Mouse (Mus musculus) embryonic facial prominence, embryonic 13.5 days (tissue): ENCODE measurements around the gene Adh7. TPM values are rescaled to one million over a fixed set of nuclear protein-coding genes. Genes with fewer than 3 reads are reported as not detected.

Experiments
- ATAC-seq: fragments of 200-750 bp; cut with Nextera tagmentation; 2 replicates; pipeline ENCODE4 v1.8.0; 2017; ENCODE audit warnings: low read depth; ENCODE audit not compliant: insufficient number of reproducible peaks, insufficient read depth, low FRiP score, low TSS enrichment
- H3K27ac ChIP-seq: fragments of 300-500 bp; sonication (generic); 2 replicates; pipeline ENCODE4 v1.5.1; 2015; ENCODE audit warnings: moderate library complexity, mild to moderate bottlenecking, inconsistent platforms
- H3K27me3 ChIP-seq: fragments of 300-500 bp; sonication (generic); 2 replicates; pipeline ENCODE4 v1.6.1; 2015; ENCODE audit warnings: mild to moderate bottlenecking, inconsistent platforms
- H3K36me3 ChIP-seq: fragments of 300-500 bp; sonication (generic); 2 replicates; pipeline ENCODE4 v1.6.1; 2015; ENCODE audit warnings: mild to moderate bottlenecking, inconsistent platforms
- H3K4me1 ChIP-seq: fragments of 300-500 bp; sonication (generic); 2 replicates; pipeline ENCODE4 v1.6.1; 2015; ENCODE audit warnings: inconsistent platforms
- H3K4me2 ChIP-seq: fragments of 300-500 bp; sonication (generic); 2 replicates; pipeline ENCODE4 v1.6.1; 2015; ENCODE audit warnings: moderate library complexity, mild to moderate bottlenecking, inconsistent platforms
- H3K4me3 ChIP-seq: fragments of 300-500 bp; sonication (generic); 2 replicates; pipeline ENCODE4 v1.5.1; 2015; ENCODE audit warnings: mild to moderate bottlenecking, inconsistent platforms
- H3K9ac ChIP-seq: fragments of 300-500 bp; sonication (generic); 2 replicates; pipeline ENCODE4 v1.6.1; 2015; ENCODE audit warnings: mild to moderate bottlenecking, inconsistent platforms
- H3K9me3 ChIP-seq: fragments of 300-500 bp; sonication (generic); 2 replicates; pipeline ENCODE4 v1.6.1; 2016; ENCODE audit warnings: inconsistent platforms
- WGBS: fragments of 180-500 bp; shearing (Covaris S2); methylation state at CpG from one replicate; pipeline ENCODE4 v1.1.7; 2015; ENCODE audit warnings: mixed read lengths; 5-methylcytosine and 5-hydroxymethylcytosine counted together
- polyA plus RNA-seq: library from polyadenylated mRNA; unstranded; fragments of >200 nt; fragmentation: Nextera tagmentation; extraction: Ambion mirVana; gene quantifications from 2 replicates; pipeline ENCODE4 v1.2.1, GENCODE M21; 2015

The Adh7 gene
- polyA plus RNA-seq, 1 experiment from 2014 or later: 3.6 TPM

DNA sequence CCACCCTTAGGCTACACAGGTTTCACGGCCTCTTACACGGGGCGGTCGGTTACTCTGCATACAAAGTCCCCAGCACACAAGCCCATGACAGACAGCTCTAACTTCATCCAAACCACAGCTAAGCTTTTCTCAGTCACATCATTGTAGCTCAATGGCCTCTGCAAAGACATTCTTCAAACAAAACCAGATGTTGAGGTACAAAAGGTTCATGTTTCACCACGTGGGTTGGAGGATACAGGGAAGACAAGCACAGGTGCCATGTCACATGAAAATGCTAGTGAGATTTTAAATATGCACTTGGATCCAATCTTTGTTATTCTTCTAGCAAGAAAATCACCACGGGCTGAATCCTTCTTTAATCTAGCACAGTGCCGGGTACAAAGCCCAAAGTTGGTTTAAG lies 7.8 kb downstream of the Adh7 start:
- WGBS: 43% methylated on average over 7 of the region's 7 CpGs
- Histone ChIP-seq H3K9ac (no peak overlapping the region), H3K4me1 (no peaks in the 10 kb centered on the region), H3K27ac (no peak overlapping the region), H3K27me3 (no peaks in the 10 kb centered on the region), H3K4me3 (no peak overlapping the region), H3K4me2 (no peak overlapping the region), H3K9me3 (no peaks in the 10 kb centered on the region), H3K36me3 (no peaks in the 10 kb centered on the region)
- no peak for ATAC-seq

- ATAC-seq: no peak
- WGBS: 77% methylated on average over 7 of the region's 7 CpGs
- Histone ChIP-seq H3K27me3 (no peaks in the 10 kb centered on the region), H3K36me3 (no peaks in the 10 kb centered on the region), H3K4me3 (no peak overlapping the region), H3K4me2 (no peak overlapping the region), H3K27ac (no peak overlapping the region), H3K4me1 (peaks cover 3% of the 10 kb centered on the region), H3K9ac (no peak overlapping the region), H3K9me3 (no peaks in the 10 kb centered on the region)
Observed at GRCm38 (mm10) chr3:138225853-138226252, 8.3 kb downstream of the Adh7 start.

DNA sequence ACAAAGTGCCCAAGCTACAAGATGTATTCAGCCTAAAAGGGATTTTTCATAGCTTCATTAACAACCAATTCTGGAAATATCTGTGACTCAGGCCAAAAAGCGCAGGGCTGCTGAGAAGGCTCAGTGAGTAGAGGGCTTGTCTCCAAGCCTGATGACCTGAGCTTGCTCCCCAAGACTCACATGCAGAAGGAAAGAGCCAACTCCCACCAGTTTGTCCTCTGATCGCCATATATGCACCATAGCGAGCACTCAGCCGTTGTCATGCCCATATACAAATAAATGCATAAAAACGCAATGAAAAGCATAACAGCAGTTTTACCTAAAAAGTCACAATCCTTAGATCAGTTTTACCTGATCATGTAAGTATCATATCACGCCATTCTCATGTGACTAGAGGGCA lies 8.9 kb downstream of the Adh7 start:
- 92% methylated on average over 6 of the region's 6 CpGs for WGBS
- no peak overlapping the region for H3K4me2 ChIP-seq
- H3K36me3 ChIP-seq: no peaks in the 10 kb centered on the region
- no peak overlapping the region for H3K4me3 ChIP-seq
- no peaks in the 10 kb centered on the region for H3K27me3 ChIP-seq
- peaks cover 7% of the 10 kb centered on the region for H3K4me1 ChIP-seq
- H3K27ac ChIP-seq: no peak overlapping the region
- H3K9ac ChIP-seq: no peak overlapping the region
- no peaks in the 10 kb centered on the region for H3K9me3 ChIP-seq
- ATAC-seq: no peak

DNA sequence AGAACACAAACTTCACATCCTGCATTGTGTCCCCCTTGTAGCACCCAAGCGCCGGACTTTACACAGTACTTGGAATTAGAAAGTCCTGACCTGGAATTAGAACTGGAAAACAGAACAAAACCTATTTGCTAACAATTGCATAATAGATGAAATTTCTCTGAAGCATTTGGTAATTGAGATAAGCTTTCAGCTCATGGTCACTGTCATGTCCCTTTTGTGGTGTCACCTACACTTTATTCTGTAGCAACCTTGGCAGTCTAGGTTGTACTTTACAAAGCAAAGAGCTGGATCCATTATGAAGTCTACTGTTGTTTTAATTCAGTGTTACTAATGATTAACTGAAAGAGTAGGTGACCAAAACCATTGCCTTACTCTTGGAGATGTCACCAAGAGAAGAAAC lies 9.5 kb downstream of the Adh7 start:
- peaks cover 7% of the 10 kb centered on the region for H3K4me1 ChIP-seq

DNA sequence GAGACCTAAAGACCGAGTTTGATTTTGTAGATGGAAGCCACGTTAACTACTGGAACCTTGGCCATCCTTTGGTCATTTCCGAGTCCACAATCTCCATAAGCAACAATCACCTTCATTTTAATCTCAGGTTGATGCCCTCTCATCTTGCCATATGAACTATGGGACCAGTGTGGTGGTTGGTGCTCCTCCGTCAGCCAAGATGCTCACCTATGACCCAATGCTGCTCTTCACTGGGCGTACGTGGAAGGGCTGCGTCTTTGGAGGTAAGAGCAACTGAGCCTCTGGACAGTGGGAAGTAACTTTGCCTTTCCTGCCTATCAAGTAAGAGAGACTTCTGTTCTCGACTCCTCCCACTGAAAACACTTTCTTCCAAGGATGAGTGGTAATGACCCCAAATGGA lies 10.2 kb downstream of the Adh7 start:
- H3K4me2 ChIP-seq: no peak overlapping the region
- H3K4me1 ChIP-seq: peaks cover 7% of the 10 kb centered on the region
- H3K9me3 ChIP-seq: no peaks in the 10 kb centered on the region
- H3K36me3 ChIP-seq: no peaks in the 10 kb centered on the region
- no peak for ATAC-seq
- 93% methylated on average over 8 of the region's 8 CpGs for WGBS
- no peaks in the 10 kb centered on the region for H3K27me3 ChIP-seq
- H3K27ac ChIP-seq: no peak overlapping the region
- H3K4me3 ChIP-seq: no peak overlapping the region
- H3K9ac ChIP-seq: no peak overlapping the region

More for the DNA sequence above, 9.5 kb downstream of the Adh7 start:
- no peak overlapping the region for H3K9ac ChIP-seq
- H3K36me3 ChIP-seq: no peaks in the 10 kb centered on the region
- no peaks in the 10 kb centered on the region for H3K9me3 ChIP-seq
- no peak overlapping the region for H3K4me3 ChIP-seq
- H3K4me2 ChIP-seq: no peak overlapping the region
- no peaks in the 10 kb centered on the region for H3K27me3 ChIP-seq
- 90% methylated on average over 2 of the region's 2 CpGs for WGBS
- H3K27ac ChIP-seq: no peak overlapping the region
- no peak for ATAC-seq

DNA sequence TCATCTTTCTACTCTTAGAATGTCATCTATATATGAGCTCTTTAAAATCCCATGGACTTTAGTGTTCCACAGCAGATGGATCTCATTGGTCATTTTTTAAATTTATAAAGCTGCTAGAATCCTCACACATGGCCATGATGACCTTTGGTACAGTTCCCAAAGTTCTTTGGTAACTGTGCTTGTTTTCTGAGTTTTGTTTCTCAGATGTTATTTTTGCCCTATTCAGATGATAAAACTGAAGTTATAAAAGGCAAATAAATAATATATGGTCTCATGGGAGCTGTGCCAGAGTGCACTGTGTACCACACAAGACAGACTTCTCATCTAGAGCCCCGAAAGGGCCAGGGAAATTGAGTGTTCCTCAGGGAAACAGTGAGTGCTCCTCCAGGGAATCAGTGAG lies 11.9 kb downstream of the Adh7 start:
- Histone ChIP-seq H3K9me3 (no peaks in the 10 kb centered on the region), H3K4me2 (no peak overlapping the region), H3K4me1 (peaks cover 7% of the 10 kb centered on the region), H3K9ac (no peak overlapping the region), H3K27me3 (no peaks in the 10 kb centered on the region), H3K4me3 (no peak overlapping the region), H3K27ac (no peak overlapping the region), H3K36me3 (no peaks in the 10 kb centered on the region)
- no peak for ATAC-seq
- 89% methylated on average over 1 of the region's 1 CpGs for WGBS

DNA sequence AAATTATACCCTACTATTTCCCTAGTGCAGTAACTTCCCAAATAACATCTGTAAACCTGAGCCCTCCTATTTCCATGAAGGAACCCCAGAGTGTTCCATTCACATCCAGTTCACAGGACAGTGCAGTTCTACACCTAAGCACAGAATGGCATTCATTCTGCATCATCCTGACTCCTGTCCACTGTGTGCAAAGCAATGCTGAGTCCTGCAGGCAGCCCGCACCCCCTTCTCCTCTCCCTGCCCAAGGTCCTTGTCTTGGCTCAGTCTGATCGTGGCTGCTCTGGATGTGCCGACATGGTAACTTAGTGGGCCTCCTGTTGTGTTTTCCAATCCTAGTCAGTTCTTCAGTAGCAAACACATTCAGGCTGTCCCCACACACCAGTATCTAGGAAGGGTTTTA lies 12.7 kb downstream of the Adh7 start:
- H3K9me3 ChIP-seq: no peaks in the 10 kb centered on the region
- ATAC-seq: no peak
- H3K27ac ChIP-seq: no peak overlapping the region
- no peak overlapping the region for H3K4me3 ChIP-seq
- H3K4me2 ChIP-seq: no peak overlapping the region
- no peaks in the 10 kb centered on the region for H3K27me3 ChIP-seq
- 80% methylated on average over 3 of the region's 3 CpGs for WGBS
- H3K36me3 ChIP-seq: no peaks in the 10 kb centered on the region
- H3K4me1 ChIP-seq: peaks cover 7% of the 10 kb centered on the region
- no peak overlapping the region for H3K9ac ChIP-seq

DNA sequence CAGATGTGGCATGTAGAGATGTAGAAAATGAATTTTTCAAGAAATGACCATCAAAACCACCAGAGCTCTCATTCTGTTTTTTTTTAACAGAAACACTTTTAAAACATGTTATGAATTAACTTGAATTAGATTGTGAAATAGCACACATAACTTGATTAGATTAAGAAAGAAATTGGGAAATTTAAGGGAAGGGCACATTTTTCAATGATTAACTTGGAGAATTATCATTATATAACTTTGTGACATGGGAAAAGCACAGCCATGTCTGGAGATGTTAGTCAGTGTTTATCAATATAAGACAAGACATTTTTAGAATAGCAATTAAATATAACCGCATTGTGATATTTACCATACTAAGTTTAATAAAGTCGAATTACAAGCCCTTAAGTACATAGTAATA lies 14.0 kb downstream of the Adh7 start:
- Histone ChIP-seq H3K36me3 (no peaks in the 10 kb centered on the region), H3K4me2 (no peak overlapping the region), H3K4me1 (peaks cover 7% of the 10 kb centered on the region), H3K27me3 (no peaks in the 10 kb centered on the region), H3K9me3 (no peaks in the 10 kb centered on the region), H3K27ac (no peak overlapping the region), H3K9ac (no peak overlapping the region), H3K4me3 (no peak overlapping the region)
- 75% methylated on average over 2 of the region's 2 CpGs for WGBS
- no peak for ATAC-seq

DNA sequence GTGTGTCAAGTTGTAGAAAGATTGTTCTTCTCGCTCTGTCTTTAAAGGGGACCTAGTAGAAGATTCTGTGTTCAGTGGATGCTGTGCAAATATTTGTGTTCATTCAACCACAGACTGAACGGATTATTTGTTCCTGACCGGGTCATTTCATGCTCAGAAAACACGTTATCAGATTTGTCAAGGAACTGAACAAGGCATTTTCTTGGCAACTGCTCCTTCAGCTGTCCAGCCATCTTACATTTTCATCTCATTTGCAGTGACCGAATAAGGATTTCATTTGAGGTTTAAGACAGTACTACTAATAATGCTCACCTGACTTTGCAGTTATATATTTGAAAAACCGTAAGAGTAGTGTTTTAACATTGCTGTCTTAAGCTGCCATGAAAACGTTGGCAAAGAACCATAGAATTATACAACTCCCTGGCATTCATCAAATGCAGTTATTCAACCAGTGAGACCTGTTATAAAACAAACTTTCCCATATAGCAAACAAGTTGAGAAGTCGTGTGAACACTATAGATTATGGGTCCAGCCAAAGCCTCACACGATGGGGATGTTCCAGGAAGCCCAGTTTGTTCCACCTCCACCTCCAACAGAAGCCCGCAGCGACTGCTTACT lies 19.1 kb downstream of the Adh7 start:
- H3K27me3 ChIP-seq: no peaks in the 10 kb centered on the region
- no peak overlapping the region for H3K27ac ChIP-seq
- H3K4me1 ChIP-seq: no peaks in the 10 kb centered on the region
- H3K4me2 ChIP-seq: no peak overlapping the region
- 72% methylated on average over 11 of the region's 11 CpGs for WGBS
- no peaks in the 10 kb centered on the region for H3K9me3 ChIP-seq
- no peaks in the 10 kb centered on the region for H3K36me3 ChIP-seq
- no peak for ATAC-seq
- H3K4me3 ChIP-seq: no peak overlapping the region
- H3K9ac ChIP-seq: no peak overlapping the region

- Histone ChIP-seq H3K4me1 (no peaks in the 10 kb centered on the region), H3K9me3 (no peaks in the 10 kb centered on the region), H3K36me3 (no peaks in the 10 kb centered on the region), H3K27me3 (no peaks in the 10 kb centered on the region), H3K4me2 (no peak overlapping the region), H3K9ac (no peak overlapping the region), H3K27ac (no peak overlapping the region), H3K4me3 (no peak overlapping the region)
- WGBS: 80% methylated on average over 10 of the region's 10 CpGs
- ATAC-seq: no peak
Observed at GRCm38 (mm10) chr3:138238046-138238445, 20.5 kb downstream of the Adh7 start.

GRCm38 (mm10) chr3:138239461-138239860 lies 21.9 kb downstream of the Adh7 start:
- Histone ChIP-seq H3K27me3 (no peaks in the 10 kb centered on the region), H3K4me1 (no peaks in the 10 kb centered on the region), H3K9me3 (no peaks in the 10 kb centered on the region), H3K4me3 (no peak overlapping the region), H3K4me2 (no peak overlapping the region), H3K9ac (no peak overlapping the region), H3K36me3 (no peaks in the 10 kb centered on the region), H3K27ac (no peak overlapping the region)
- ATAC-seq: no peak
- 91% methylated on average over 6 of the region's 6 CpGs for WGBS

GRCm38 (mm10) chr3:138240411-138240810 lies 22.9 kb downstream of the Adh7 start:
- Histone ChIP-seq H3K27ac (no peak overlapping the region), H3K27me3 (no peaks in the 10 kb centered on the region), H3K4me2 (no peak overlapping the region), H3K9me3 (no peaks in the 10 kb centered on the region), H3K4me3 (no peak overlapping the region), H3K4me1 (no peaks in the 10 kb centered on the region), H3K36me3 (no peaks in the 10 kb centered on the region), H3K9ac (no peak overlapping the region)
- ATAC-seq: no peak
- 79% methylated on average over 3 of the region's 3 CpGs for WGBS

DNA sequence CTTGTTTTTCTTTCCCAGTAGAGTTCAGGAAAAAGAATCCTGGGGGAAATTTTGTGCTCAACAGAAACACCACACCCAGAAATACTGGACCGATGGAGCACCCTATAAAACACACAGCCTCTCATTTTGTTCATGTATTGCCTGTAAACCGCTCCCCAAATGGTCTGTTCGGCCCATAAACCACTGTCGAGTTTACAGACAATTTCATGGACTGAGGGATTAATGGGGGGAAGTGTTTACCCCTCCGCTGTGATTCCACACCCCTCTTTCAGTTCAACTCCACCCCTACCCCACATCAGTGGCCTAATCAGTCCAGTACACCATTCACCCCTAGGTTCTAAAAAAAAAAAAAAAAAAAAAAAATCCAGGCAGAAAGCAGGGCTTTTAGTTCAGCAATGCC lies 23.4 kb downstream of the Adh7 start:
- H3K9ac ChIP-seq: no peak overlapping the region
- no peaks in the 10 kb centered on the region for H3K27me3 ChIP-seq
- no peak overlapping the region for H3K4me3 ChIP-seq
- H3K4me2 ChIP-seq: no peak overlapping the region
- H3K36me3 ChIP-seq: no peaks in the 10 kb centered on the region
- 71% methylated on average over 5 of the region's 5 CpGs for WGBS
- H3K4me1 ChIP-seq: no peaks in the 10 kb centered on the region
- H3K27ac ChIP-seq: no peak overlapping the region
- H3K9me3 ChIP-seq: no peaks in the 10 kb centered on the region
- ATAC-seq: no peak
